Mouse (Mus musculus): ENCODE data around the gene Rell1. TPM values are rescaled to one million over a fixed set of nuclear protein-coding genes. Genes with fewer than 3 reads are reported as not detected.

Gene Rell1
- 13.5 TPM for polyA plus RNA-seq (2014; fragmentation: Illumina TruSeq; extraction: RNeasy Lipid Tissue Mini Kit (QIAGEN cat#74804); ENCODE audit: low replicate concordance)

DNA sequence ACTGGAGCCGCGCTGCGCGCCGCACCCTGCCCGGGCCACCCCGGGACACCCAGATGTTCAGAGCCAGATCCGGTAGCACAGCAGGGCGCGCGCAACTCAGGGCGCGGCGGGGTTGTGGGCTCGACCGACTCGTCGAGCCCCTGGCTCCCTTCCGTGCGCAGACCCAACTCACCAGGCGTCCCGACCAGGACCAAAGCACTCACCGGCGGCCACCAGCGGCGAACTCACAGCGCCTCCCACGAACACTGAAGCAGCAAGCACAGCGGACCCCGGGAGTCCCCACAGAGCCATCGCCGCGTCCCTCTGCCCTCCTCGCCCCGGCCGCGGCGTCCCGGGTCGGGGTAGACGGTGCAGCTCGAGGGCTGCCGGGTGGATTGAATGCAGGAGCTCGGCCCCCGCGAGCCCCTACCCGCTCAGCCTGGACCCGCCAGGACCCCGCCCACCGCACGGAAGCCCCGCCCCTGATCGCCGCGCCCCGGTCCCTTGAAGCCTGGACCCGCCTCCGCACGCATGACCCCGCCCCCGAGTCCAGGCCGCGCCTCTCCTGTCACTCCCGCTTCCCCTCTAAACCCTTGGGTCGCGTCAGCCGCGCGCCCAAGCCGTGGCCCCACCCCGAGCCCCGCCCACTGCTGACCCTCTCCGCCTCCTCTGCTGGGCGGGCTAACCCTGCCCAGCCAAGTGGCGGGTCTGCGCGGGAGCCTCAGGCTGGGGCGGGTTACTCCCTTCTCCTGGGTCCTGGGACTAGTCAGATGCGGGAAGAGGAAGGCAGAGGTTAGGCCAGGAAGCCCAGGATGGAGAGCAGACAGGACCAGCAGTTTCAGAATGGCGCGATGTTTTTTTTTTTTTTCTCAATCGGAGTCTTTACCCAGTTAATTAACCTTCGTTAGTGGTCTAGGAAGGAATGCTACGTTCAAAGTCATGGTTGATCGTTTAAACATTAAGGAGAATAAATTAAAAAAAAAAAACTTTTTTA is at the start of gene Rell1:
Rell1 (minus strand) TSS at position 455 of the 973 bp plus-strand sequence.

Other genes starting within 250 kb of the Rell1 start
- gene 0610040J01Rik, start 156.5 kb downstream of the Rell1 start, polyA plus RNA-seq (2014; fragmentation: Illumina TruSeq; extraction: RNeasy Lipid Tissue Mini Kit (QIAGEN cat#74804); ENCODE audit: low replicate concordance): 26.4 TPM
- gene Pgm2, start 124.1 kb upstream of the Rell1 start, polyA plus RNA-seq (2014; fragmentation: Illumina TruSeq; extraction: RNeasy Lipid Tissue Mini Kit (QIAGEN cat#74804); ENCODE audit: low replicate concordance): 663 TPM
- 35.6 TPM for gene Tbc1d1, start 187.4 kb upstream of the Rell1 start, polyA plus RNA-seq (2014; fragmentation: Illumina TruSeq; extraction: RNeasy Lipid Tissue Mini Kit (QIAGEN cat#74804); ENCODE audit: low replicate concordance)

Data from small intestine, adult 10 weeks (tissue).